Mouse (Mus musculus) kidney, postnatal 4 days (tissue): ENCODE measurements around the gene Dusp2.

Source experiments
- DNase-seq, 2 experiments: peaks; one replicate each; pipeline ENCODE4 v3.0.0; 2021; ENCODE audit warnings: mixed read lengths in 2 of 2

Dusp2 gene

DNA sequence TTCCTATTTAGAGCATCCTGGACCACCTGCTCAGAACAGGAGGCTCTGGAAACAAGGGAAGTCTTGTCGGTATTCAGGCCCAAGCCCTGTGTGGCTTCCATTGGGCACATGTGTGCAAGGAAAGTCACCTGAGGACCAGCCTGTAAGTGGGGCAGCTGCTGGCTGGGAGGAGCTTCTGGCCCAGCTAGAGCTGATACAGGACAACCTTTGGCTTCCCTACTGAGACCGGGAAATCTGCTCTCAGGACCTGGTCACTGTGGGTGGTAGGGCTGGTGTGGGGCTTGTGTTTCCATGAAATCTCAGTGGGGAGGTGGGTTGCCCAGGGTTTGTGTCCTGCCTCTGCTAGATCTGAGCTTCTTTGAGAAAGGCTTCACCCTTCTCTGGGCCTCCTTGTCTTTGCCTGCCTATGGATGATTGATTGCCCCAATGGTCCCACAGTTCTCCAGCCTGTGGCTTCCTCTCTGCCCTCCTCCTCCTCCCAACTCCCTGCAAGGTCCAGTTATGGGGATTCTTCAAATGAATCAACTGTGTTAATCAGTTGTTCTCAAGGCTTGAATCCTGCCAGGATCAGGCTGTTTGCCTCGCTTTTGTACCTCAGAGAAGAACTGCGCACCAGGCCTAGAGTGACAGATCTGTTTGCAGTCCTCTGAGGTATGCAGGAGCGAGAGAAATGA is 33.9 kb downstream of the Dusp2 start:
- DNase-seq, result peak in 1 of 2 experiments; percentile 33

DNA sequence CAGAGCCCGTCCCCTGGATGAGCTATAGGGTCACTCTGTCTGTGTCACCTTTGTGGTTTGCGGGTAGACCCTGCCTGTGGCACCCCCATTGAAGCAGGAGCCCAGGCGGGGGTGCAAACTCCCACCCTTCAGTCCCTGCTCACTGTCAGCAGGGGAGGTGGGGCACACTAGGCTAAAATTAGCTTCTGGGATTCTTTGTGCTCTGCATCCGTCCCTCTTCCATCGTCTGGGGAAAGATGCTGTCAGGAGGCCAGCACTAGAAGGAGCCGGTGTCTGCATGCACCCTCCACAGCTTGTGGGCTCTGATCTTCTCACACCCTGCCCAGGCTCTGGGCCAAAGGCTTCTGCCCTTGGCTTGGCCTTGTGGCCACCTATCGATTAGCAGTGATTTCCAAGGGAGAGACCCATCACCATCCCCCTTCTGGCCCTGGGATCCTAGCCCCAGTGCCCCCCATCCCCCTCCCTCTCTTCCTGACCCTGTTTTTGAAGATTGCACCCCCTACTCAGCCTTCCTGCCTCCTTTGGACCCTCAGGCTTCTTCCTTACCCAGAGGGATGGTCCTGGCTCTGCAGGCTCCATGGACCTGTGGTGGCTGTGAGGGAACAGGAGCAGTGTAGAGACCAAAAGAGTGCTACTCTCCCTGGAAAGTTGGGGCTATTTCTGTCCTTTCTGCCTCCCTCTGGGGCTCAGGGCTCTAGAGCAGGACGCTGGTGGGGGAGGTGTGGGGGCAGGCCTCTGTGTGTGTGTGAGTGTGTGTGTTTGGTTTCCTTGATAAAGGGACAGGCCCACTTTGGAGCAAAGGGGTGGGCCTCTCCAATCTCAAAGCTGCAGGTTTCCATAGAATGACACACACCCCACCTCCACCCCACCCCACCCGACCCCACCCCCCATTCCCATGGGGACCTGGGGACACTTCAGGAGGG is 34.9 kb downstream of the Dusp2 start:
- peak in 1 of 2 experiments; percentile 28 for DNase-seq

DNA sequence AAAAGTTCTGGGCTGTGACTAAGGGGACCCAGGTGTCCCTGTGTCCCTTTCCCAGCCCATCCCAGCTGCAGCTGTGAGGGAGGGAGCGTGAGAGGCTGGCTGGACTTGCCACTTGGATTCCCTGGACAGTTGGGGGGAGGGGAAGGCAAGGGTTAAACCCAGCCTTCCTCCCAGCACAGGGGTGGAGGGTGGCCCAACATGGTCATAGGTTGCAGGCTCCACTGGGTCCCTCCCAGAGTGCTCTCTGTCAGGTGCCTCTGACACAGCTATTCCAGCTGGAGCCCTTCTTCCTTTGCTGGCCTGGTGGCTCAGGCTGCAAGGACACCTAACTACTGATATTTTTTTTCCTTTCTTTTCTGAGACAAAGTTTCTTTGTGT is 35.5 kb downstream of the Dusp2 start:
- peak; percentile 46 to 70 for DNase-seq

DNA sequence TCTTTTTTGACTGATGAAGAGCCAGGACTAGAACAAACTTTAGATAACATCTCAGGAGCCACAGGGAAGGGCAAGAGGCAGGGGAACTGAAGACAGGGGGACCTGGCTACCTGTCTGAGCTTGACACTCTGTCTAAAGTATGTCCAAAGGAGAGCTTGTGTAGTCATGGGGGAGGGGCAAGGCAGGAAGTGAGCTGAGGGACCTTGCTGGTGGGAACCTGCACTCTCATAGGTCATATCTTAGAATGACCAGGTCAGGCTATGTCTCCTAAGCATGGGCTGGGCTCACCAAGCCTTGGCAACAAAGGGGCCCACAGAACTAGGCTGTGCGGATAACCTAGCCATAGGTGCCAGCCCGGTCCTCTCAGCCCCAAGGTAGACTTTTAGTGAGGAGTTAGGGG is 36.1 kb downstream of the Dusp2 start:
- DNase-seq, result no peak

DNA sequence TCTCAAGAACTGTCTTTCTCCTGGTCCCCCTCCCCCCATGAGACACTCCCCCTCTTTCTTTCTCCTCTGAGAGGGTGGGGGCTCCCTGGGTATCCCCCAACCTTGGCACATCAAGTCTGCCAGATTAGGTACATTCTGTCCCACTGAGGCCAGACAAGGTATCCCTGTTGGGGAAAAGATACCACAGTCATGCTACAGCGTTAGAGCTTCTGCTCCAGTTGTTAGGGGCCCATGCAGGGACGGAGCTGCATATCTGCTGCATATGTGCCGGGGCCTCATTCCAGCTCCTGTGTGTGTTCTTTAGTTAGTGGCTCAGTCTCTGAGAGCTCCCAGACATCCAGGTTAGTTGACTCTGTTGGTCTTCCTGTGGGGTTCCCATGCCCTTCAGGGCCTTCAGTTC is 38.2 kb downstream of the Dusp2 start:
- DNase-seq, result no peak

- peak in 1 of 2 experiments; percentile 27 for DNase-seq
Measured at GRCm38 (mm10) chr2:127375087-127375486, 39.1 kb downstream of the Dusp2 start.

GRCm38 (mm10) chr2:127375759-127376341 is 39.9 kb downstream of the Dusp2 start:
- peak; percentile 43 to 63 for DNase-seq

DNA sequence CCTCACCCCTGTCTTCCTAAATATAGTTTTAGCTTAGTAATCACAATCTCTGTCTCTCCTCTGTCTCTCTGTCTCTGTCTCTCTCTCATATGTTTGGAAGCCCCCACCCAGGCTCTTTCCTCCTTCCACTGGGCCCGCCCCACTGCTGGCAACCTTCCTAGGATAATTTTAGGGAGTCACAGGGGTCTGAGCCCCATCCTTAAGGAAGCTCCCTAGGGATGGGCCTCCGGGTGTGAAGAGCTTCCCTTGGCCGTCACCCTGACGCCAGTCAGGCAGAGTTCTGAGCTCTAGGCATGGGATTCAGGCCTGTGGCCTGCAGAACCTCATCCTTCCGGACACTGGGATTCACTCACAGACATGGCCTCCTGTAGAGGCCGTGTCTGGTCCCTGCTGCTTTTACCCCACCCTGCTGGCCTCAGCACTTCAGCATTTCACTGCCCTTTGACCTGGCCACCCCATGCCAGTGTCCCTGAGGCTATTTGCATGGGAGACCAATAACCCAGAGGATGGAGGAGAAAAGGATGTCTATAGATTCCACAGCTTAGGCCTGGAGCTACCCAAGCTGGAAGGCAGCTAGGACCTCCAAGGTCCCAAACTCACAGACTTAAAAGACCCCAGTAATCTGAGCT is 40.6 kb downstream of the Dusp2 start:
- DNase-seq, result no peak

- DNase-seq, result no peak
Measured at GRCm38 (mm10) chr2:127377942-127378610, 42.1 kb downstream of the Dusp2 start.

DNA sequence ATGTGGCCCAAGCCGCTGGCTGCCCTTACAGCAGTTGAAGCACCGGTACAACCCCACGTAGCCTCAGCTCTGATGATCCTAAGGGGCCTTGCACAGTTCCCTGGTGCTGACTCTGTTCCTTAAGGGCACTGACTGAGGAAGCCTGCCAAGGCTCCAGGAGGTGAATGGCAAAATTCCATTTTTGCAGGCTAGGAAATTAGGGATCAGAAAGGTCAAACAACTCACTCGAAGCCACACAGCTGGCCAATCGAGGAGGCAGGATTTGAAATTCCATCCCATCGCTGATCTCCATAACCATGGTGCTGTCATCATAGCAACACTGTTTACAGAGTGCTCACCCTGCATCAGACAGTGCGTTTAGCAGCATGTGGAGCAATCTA is 42.6 kb downstream of the Dusp2 start:
- DNase-seq, result peak in 1 of 2 experiments; percentile 40

- no peak for DNase-seq
Measured at GRCm38 (mm10) chr2:127379250-127379649, 43.3 kb downstream of the Dusp2 start.

DNA sequence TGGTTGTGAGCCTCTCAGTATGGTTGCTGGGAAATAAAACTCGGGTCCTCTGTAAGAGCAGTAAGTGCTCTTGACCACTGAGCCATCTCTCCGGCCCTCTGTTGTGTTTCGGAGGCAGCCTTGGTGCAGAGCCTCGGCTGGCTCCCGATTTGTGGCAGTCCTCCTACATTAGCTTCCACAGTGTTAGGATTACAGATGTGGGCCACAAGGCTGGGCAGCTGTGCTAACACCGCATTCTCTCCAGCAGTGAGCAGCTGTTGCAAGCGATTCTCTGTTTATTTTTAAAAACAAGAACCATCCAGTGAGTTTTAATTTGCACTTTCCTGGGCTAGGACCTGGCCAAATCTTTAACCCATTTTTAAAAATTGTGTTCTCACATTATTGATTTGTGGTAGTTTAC is 47.9 kb downstream of the Dusp2 start:
- peak in 1 of 2 experiments; percentile 37 for DNase-seq

GRCm38 (mm10) chr2:127387521-127387920 is 51.6 kb downstream of the Dusp2 start:
- DNase-seq, result peak in 1 of 2 experiments; percentile 41
